Mouse (Mus musculus): Measurements from ENCODE around the gene Gadl1.
"Not testable (repeated sequence)": the region's sequence is repeated elsewhere in the genome, so short reads cannot be mapped to it uniquely, and the experiment has no call there.

Gadl1 gene

GRCm38 (mm10) chr9:116018586-116018985, 109.3 kb downstream of the Gadl1 start:
- no peak for DNase-seq (ENCODE audit: extremely low read depth, low read depth)

DNA sequence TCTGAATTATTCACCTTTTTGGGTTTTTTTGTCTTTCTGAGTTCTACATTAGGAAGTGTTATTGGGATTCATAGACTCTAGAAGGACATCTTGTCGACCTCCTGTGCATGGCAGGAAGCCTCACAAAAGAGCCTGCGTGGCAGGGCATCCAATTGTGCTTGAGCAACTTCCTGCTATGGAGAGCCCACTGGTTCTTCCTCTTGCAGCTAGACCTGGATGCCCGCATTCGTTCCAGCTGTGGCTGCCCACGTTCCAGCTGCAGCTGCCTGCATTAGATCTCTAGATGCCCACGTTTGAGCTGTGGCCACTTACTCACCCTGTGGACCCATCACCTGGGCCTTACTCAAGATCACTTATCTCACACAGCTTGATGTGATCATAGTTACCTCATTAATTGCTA, 116.1 kb downstream of the Gadl1 start:
- DNase-seq (ENCODE audit: extremely low read depth, low read depth), result no peak

- DNase-seq (ENCODE audit: extremely low read depth, low read depth), result no peak
Measured at GRCm38 (mm10) chr9:116029076-116029475, 119.8 kb downstream of the Gadl1 start.

GRCm38 (mm10) chr9:116032711-116033110, 123.5 kb downstream of the Gadl1 start:
- no peak for DNase-seq (ENCODE audit: extremely low read depth, low read depth)

DNA sequence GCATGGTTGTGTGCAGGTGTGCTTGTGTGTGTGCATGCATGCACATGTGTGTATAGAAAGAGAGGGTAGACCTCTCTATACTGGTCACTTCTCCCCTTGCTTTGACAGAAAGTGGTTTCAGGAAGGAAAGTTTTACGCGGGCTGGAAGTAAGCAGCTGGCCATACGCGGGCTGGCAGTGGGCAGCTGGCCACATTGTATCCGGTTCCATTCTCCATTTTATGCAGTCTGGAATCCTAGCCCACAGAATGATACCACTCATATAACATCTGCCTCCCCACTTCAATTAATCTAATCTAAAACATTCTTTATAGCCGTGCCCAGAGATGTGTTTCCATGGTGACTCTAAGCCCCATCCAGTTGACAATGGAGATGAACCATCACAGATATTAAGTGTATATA, 129.0 kb downstream of the Gadl1 start:
- DNase-seq (ENCODE audit: extremely low read depth, low read depth), result no peak

DNA sequence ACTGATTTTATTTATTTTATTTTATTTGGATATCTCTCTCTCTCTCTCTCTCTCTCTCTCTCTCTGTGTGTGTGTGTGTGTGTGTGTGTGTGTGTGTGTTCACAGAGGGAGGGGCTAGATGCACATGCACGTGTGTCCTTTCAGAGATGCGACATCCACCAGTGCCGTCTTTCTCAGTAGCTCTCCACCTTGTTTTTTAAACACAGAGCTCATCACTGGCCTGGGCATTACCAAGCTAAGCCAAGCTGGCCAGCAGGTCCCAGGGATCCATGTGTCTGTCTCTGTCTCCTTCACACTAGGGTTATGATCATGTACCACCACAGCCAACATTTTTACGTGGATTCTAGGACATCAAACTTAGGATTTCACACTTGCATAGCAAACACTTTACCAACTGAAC, 130.7 kb downstream of the Gadl1 start:
- no peak for DNase-seq (ENCODE audit: extremely low read depth, low read depth)

DNA sequence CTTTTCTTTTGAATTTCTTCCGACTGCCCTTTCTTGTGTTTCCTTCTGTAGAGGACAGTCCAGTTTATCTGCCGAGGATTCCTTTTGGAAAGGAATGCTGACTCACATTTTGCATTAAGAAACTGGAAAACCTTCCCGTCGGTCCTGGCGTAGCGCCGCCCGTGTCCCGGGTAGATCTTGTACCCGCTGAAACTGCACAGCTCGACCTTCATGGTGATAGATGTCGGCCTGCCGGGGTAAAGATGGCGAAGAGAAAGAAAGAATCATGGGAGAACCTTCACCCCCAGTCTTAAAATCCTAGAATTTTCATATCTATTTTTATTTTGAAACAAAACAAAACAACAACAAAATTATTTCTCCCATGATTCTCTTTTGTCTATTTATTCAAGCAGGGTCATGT, 131.6 kb downstream of the Gadl1 start:
- DNase-seq (ENCODE audit: extremely low read depth, low read depth), result not testable (repeated sequence)

- no peak for DNase-seq (ENCODE audit: extremely low read depth, low read depth)
Measured at GRCm38 (mm10) chr9:116041369-116041768, 132.1 kb downstream of the Gadl1 start.

DNA sequence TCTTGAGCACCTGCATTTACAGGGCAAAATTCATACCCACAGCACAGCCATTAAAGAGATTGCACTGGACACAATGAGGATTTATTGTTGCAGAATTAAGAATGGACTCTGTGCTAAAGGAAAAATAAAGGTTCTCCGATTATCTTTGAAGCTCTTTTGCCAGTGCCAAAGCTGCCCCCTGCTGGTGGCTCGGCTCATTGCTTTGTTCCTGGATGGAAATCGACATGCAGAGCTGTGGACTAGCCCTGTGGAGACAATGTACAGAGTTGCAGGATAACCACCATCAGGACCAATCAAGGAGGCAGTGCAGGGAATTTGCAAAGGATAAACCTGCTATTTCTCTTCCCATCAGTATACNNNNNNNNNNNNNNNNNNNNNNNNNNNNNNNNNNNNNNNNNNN, 132.5 kb downstream of the Gadl1 start:
- DNase-seq (ENCODE audit: extremely low read depth, low read depth), result no peak

GRCm38 (mm10) chr9:116049985-116050384, 140.7 kb downstream of the Gadl1 start:
- no peak for DNase-seq (ENCODE audit: extremely low read depth, low read depth)

DNA sequence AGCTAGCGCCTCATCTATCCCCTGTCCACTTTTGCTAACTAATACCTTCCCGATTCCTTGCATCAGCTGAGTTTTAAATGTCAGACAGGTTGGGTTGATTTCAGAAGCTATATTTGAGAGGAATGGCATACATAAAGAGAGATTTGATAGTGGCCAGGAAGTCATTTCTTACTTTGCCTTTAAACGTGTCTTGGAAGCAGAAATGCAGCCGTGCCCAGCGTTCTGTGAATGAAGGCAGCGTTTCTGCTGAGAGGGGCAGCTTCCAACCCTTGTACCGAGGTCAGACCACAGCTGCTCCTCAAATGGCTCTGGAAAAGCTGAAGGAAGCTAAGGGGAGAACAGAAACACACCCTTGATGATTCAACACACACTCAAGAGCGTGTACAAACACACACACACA, 144.7 kb downstream of the Gadl1 start:
- DNase-seq (ENCODE audit: extremely low read depth, low read depth), result no peak

GRCm38 (mm10) chr9:116058475-116058874, 149.2 kb downstream of the Gadl1 start:
- no peak for DNase-seq (ENCODE audit: extremely low read depth, low read depth)

DNA sequence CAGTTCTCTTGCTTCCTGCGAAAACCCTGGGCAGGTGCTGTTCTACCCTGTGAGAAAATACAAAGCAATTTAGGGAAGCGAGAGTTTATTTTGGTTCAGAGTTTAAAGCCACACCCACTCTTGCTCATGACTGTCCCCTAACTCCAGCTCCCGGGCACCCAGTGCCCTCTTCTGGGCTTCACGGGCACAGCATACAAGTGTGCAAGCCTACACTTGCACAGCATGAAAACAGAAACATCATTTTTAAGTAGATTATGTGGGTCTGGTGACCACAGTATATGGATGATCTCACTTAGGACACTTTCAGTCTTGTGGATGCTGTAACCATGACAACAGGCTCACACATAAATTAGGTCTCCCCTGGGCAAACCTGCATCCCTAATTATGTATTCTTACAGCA, 149.9 kb downstream of the Gadl1 start:
- DNase-seq (ENCODE audit: extremely low read depth, low read depth), result no peak

GRCm38 (mm10) chr9:116060691-116061090, 151.4 kb downstream of the Gadl1 start:
- no peak for DNase-seq (ENCODE audit: extremely low read depth, low read depth)

- DNase-seq (ENCODE audit: extremely low read depth, low read depth), result no peak
Measured at GRCm38 (mm10) chr9:116064774-116065173, 155.5 kb downstream of the Gadl1 start.

DNA sequence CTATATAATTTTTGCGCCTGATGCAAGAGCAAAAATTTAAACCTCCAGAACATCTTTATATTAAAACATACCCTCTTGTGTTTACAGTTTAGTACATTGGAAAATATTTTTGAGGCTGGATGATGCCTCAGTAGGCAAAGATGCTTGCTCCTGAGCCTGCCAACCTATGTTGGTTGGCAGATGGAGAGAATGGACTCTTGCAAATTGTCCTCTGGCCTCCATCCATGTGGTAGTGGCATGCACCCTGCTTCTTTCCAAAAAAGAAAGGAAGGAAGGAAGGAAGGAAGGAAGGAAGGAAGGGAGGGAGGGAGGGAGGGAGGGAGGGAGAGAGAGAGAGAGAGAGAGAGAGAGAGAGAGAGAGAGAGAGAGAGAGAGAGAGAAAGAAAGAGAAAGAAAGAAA, 162.3 kb downstream of the Gadl1 start:
- DNase-seq (ENCODE audit: extremely low read depth, low read depth), result not testable (repeated sequence)

GRCm38 (mm10) chr9:116076163-116076562, 166.9 kb downstream of the Gadl1 start:
- DNase-seq (ENCODE audit: extremely low read depth, low read depth), result no peak

DNA sequence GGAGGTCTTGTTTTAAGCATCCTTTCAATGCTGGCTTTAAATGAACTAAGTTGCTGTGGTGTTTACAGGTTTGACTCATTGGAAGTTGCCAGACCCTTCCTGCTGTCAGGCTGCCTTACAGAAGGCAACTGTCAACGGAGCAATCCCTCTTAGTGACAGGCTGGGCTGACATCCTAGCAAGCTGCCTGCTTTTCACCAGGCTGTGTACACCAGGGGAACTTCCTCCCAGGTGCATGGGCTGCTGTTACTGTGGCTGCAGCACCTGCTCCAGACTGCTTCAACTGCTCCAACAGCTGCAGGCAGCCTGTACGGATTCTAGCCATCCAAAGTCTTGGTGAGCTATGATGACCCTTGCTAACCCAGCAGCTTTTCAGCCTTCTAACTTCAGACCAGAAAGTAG, 167.7 kb downstream of the Gadl1 start:
- DNase-seq (ENCODE audit: extremely low read depth, low read depth), result no peak

DNA sequence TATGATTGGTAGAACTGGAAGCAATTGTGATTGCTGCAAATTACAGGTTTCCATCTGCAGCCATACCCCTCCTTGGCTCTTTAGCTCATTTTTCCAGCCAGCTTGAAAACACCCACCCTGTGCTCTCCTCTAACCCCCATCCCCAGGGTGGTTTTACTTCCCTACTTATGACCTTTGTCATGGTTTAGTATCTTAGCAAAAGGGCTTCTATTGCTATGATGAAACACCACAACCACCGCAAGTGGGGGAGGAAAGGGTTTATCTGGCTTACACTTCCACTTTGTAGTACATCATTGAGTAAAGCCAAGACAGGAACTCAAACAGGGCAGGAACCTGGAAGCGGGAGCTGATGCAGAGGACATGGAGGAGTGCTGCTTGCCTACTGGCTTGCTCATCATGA, 168.2 kb downstream of the Gadl1 start:
- no peak for DNase-seq (ENCODE audit: extremely low read depth, low read depth)

GRCm38 (mm10) chr9:116081781-116082180, 172.5 kb downstream of the Gadl1 start:
- no peak for DNase-seq (ENCODE audit: extremely low read depth, low read depth)

- no peak for DNase-seq (ENCODE audit: extremely low read depth, low read depth)
Measured at GRCm38 (mm10) chr9:116083300-116083699, 174.0 kb downstream of the Gadl1 start.

GRCm38 (mm10) chr9:116083726-116084323, 174.6 kb downstream of the Gadl1 start:
- DNase-seq (ENCODE audit: extremely low read depth, low read depth), result no peak

DNA sequence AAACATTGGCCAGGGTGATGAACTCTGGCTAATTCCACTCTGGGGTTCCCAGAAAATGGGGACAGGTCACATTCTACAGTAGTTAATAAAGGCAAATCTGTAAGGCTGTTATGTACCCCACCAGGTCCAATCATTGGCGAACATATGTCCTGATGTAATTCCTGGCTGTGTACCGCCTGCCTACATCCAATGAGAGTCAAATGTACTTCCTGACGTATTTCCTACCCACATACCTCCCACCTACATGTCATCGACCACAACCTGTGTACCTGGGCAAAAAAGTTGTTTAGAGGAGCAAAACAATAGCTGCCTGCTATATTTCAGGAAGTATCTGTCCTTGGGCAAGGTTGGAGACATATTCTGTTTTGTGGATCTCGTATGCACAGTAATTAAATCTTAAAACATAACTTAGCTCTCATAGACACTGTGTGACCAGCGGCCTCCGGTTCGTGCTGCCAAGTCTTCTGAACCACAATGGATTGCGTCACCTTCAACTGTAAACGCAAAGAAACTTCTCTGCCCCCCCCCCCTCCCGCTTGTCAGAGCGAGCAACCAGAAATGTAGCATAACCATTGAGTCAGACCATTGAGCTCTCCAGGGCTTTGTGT, 175.2 kb downstream of the Gadl1 start:
- no peak for DNase-seq (ENCODE audit: extremely low read depth, low read depth)

DNA sequence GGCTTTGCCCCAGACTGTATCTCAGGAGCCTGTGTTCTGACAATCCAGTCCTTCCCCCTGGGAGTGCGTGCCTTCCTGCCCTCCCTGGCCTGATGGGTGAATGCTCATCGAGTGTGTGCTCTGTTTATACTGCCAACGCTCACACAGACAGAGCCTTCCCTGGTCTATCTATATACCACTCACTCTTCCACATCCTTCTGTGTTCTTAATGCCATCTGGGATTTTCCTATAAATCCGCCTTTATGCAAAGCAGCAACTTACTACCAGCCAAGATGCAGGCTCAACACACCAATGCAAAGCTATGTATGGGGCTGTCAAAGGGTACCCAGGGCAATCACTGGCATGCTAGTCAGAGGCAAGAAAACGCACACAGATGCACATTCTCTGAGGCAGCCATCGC, 176.7 kb downstream of the Gadl1 start:
- no peak for DNase-seq (ENCODE audit: extremely low read depth, low read depth)

Measured in MEL-GATA-1-ER (cell line).